In genomic region chr9:49605791-49606190, GRCm38 (mm10) we compare ENCODE assay signal across 7 mouse cellular contexts.
DNase-seq lines count a peak whose midpoint lies in the region; ATAC-seq lines count a peak whose summit lies in the region.

No protein-coding gene starts in this region.

- 16% methylated on average over 4 of the region's 4 CpGs for WGBS in heart, embryonic 13.5 days
- 62% methylated on average over 4 of the region's 4 CpGs for WGBS in midbrain, embryonic 11.5 days

- H3K27me3 ChIP-seq in heart, embryonic 13.5 days (replicated peaks) = no peaks in the 10 kb centered on the region
- H3K27me3 ChIP-seq in midbrain, embryonic 11.5 days (ENCODE audit: control insufficient read depth, insufficient read depth, low read length) = no peaks in the 10 kb centered on the region

- peak; percentile 67 for DNase-seq in MN1 (ENCODE audit: low spot score)
- DNase-seq in adipocyte (ENCODE audit: low spot score) = peak; percentile 47
- DNase-seq in midbrain, embryonic 11.5 days (ENCODE audit: low spot score, missing footprints) = peak; percentile 88
- no peak for DNase-seq in spleen, adult 18-20 months
- no peak for DNase-seq in right cerebral cortex, postnatal 14 days
- DNase-seq in cerebellum, adult 11-12 months = no peak

- ATAC-seq in heart, embryonic 13.5 days (ENCODE audit: extremely low read depth, insufficient number of reproducible peaks, low FRiP score, low TSS enrichment) = no peak
- no peak for ATAC-seq in midbrain, embryonic 11.5 days (ENCODE audit: low FRiP score)

- no peaks in the 10 kb centered on the region for H3K36me3 ChIP-seq in heart, embryonic 13.5 days
- no peaks in the 10 kb centered on the region for H3K36me3 ChIP-seq in midbrain, embryonic 11.5 days (ENCODE audit: control insufficient read depth, insufficient read depth, low read length)

- no peak overlapping the region for H3K4me3 ChIP-seq in heart, embryonic 13.5 days
- H3K4me3 ChIP-seq in midbrain, embryonic 11.5 days (ENCODE audit: low read depth, low read length) = no peak overlapping the region

- no peak overlapping the region for H3K9ac ChIP-seq in heart, embryonic 13.5 days
- H3K9ac ChIP-seq in midbrain, embryonic 11.5 days (ENCODE audit: low read length) = no peak overlapping the region

- peak overlapping the region; percentile 26; the same call in 1 of the 2 replicates for H3K4me2 ChIP-seq in heart, embryonic 13.5 days
- no peak overlapping the region for H3K4me2 ChIP-seq in midbrain, embryonic 11.5 days

- H3K9me3 ChIP-seq in heart, embryonic 13.5 days = no peaks in the 10 kb centered on the region
- no peaks in the 10 kb centered on the region for H3K9me3 ChIP-seq in midbrain, embryonic 11.5 days (ENCODE audit: control insufficient read depth, low read length)

- peak overlapping the region; percentile 53 for H3K27ac ChIP-seq in heart, embryonic 13.5 days (replicated peaks)
- no peak overlapping the region for H3K27ac ChIP-seq in midbrain, embryonic 11.5 days (ENCODE audit: low read depth, low read length)

- peaks cover 29% of the 10 kb centered on the region for H3K4me1 ChIP-seq in heart, embryonic 13.5 days
- peaks cover 15% of the 10 kb centered on the region for H3K4me1 ChIP-seq in midbrain, embryonic 11.5 days (ENCODE audit: control insufficient read depth, insufficient read depth, low read length)

Comparison
In these comparisons a context has a peak if more than half of its experiments do, and no peak if none do; other contexts are left out.
1. DNase-seq: peak in MN1 (single experiment), adipocyte (single experiment) and midbrain, embryonic 11.5 days (single experiment); none in spleen, adult 18-20 months (0 of 2), right cerebral cortex, postnatal 14 days (single experiment) and cerebellum, adult 11-12 months (single experiment).